Comparison of ENCODE assay signal across 20 mouse cellular contexts in genomic region chr1:40263679-40264078, GRCm38 (mm10). TPM values are rescaled to one million over a fixed set of nuclear protein-coding genes. Genes with fewer than 3 reads are reported as not detected.
DNase-seq lines count a peak whose midpoint lies in the region; ATAC-seq lines count a peak whose summit lies in the region.
"Had no signal": no experiment of that assay in that cellular context is flagged by ENCODE, and none has a peak within 500 bp of the region (broad histone marks: within the 10 kb centered on the region; RNA-seq: fewer than 3 reads in every experiment).

No protein-coding gene starts in this region.

- ATAC-seq in inflammation-experienced regulatory T-cells, adult 6 months = no peak
- ATAC-seq: activated CD4-positive, CD25-positive, alpha-beta regulatory T cell, adult 4 months; forebrain, embryonic 14.5 days; liver, embryonic 12.5 days had no signal

- DNase-seq in lung, postnatal 36 days = peak; percentile 51
- DNase-seq in lung, postnatal 14 days = no peak
- peak; percentile 56 for DNase-seq in gastrocnemius, adult 18-20 months (ENCODE audit: low spot score)
- DNase-seq in heart, adult 8-10 months (ENCODE audit: low spot score) = peak; percentile 73
- DNase-seq in skeletal muscle tissue, adult 2 months (ENCODE audit: low read depth, low spot score) = peak; percentile 76
- no peak for DNase-seq in retina, postnatal 1 day
- DNase-seq: adrenal gland, postnatal 25 days; cerebellum, adult 11-12 months; cerebellum, postnatal 25 days; embryo, embryonic 11 days; kidney, adult 2 months; kidney, postnatal 36 days; lung, adult 2 months; right cerebral cortex, adult 18-20 months; thymus, postnatal 14 days had no signal

RNA-seq across cellular contexts. Expression of gene Il1r1, which starts 38.8 kb away (rescaled TPM):
- 1 to 10 TPM; 2.7 to 3.4 TPM for total RNA-seq in gastrocnemius, adult 18-20 months (2021)
- total RNA-seq in heart, adult 8-10 months (2022) = 1 to 10 TPM; 4.2 to 5.4 (median 5.1) TPM
- 1 to 10 TPM in 1 of 3 experiments, under 1 TPM in 2; 0.63 to 3.1 (median 0.67) TPM for polyA plus RNA-seq in inflammation-experienced regulatory T-cells, adult 6 months (2017; shearing (Covaris generic))
- total RNA-seq: monocyte, adult 5-6 weeks had no signal

Comparison
In these comparisons a context has a peak if more than half of its experiments do, and no peak if none do; other contexts are left out.
1. DNase-seq: peak in lung, postnatal 36 days (single experiment), gastrocnemius, adult 18-20 months (single experiment), heart, adult 8-10 months (single experiment) and skeletal muscle tissue, adult 2 months (single experiment); none in lung, postnatal 14 days (single experiment) and retina, postnatal 1 day (single experiment).